Mouse (Mus musculus) splenic B cell, adult 2 months (primary cell): ENCODE results near the gene Ccdc194.

Source experiments
- DNase-seq: peaks from one replicate; pipeline ENCODE4 v3.0.0-alpha.2; 2011; ENCODE audit warnings: low read depth, low spot score
- H3K27me3 ChIP-seq: 2 replicates; pipeline ENCODE4 v1.6.1; 2012; ENCODE audit warnings: mild to moderate bottlenecking, low read length, moderate library complexity, mixed read lengths; ENCODE audit not compliant: control insufficient read depth, poor library complexity, insufficient read depth, severe bottlenecking
- H3K36me3 ChIP-seq: 2 replicates; pipeline ENCODE4 v1.6.1; 2012; ENCODE audit warnings: mild to moderate bottlenecking, low read length, moderate library complexity, mixed read lengths; ENCODE audit not compliant: control insufficient read depth, poor library complexity, insufficient read depth, severe bottlenecking

The Ccdc194 gene

DNA sequence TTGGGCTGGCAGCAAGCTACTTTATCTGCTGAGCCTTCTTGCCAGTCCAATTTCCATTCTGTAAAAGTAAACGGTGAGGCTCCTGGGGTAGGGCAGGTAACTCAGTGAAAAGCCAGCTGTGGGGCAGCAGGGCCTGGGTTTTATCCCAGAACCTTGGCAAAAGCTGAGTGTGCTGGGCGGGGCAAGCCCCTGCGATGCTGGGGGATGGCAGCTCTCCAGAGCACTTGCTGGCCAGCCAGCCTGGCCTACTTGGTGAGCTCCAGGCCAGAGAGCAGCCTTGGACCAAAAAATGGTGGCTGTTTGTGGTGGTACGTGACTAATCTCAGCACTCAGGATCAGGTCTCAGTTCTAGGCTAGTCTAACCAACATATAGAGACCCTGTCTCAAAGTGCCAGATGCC, 19.5 kb downstream of the Ccdc194 start:
- no peaks in the 10 kb centered on the region for H3K27me3 ChIP-seq
- no peaks in the 10 kb centered on the region for H3K36me3 ChIP-seq

DNA sequence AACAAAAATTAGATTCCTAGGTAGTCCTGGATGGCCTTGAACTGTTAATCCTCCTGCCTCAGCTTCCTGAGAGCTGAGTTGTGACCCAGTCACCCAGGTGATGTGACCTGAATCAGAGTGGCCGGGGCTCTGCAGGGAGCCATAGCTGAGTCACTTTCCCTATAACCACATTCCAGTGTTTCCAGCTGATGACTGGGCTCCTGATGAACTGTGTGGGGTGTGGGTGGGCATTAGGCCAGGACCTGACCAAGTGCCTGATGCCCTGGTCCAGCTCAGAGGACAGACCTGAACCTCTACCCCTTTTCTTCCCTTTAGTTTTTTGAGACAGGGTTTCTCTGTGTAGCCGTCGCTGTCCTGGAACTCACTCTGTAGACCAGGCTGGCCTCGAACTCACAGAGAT, 20.2 kb downstream of the Ccdc194 start:
- no peak for DNase-seq
- Histone ChIP-seq H3K27me3 (no peaks in the 10 kb centered on the region), H3K36me3 (no peaks in the 10 kb centered on the region)

More for the DNA sequence above, 19.5 kb downstream of the Ccdc194 start:
- DNase-seq, result no peak

DNA sequence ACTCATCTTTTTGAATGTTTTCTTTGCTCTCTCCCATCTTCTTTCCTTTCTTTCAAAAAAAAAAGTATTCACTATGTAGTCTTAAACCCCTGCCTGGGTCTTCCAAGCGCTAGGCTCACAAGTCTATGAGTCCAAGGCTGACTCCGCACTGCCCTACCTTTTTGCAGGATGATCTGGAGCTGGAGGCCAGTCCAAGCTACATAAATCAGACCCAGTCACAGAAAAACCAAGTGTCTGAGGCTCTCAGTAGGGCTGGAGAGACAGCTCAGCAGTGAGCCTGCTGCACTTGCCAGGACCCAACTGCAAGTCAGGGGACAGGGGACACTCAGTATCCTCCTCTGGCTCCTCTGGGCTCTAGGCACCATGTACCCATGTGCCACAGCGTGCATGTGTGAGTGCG, 21.2 kb downstream of the Ccdc194 start:
- no peaks in the 10 kb centered on the region for H3K27me3 ChIP-seq
- no peak for DNase-seq
- H3K36me3 ChIP-seq, result no peaks in the 10 kb centered on the region

DNA sequence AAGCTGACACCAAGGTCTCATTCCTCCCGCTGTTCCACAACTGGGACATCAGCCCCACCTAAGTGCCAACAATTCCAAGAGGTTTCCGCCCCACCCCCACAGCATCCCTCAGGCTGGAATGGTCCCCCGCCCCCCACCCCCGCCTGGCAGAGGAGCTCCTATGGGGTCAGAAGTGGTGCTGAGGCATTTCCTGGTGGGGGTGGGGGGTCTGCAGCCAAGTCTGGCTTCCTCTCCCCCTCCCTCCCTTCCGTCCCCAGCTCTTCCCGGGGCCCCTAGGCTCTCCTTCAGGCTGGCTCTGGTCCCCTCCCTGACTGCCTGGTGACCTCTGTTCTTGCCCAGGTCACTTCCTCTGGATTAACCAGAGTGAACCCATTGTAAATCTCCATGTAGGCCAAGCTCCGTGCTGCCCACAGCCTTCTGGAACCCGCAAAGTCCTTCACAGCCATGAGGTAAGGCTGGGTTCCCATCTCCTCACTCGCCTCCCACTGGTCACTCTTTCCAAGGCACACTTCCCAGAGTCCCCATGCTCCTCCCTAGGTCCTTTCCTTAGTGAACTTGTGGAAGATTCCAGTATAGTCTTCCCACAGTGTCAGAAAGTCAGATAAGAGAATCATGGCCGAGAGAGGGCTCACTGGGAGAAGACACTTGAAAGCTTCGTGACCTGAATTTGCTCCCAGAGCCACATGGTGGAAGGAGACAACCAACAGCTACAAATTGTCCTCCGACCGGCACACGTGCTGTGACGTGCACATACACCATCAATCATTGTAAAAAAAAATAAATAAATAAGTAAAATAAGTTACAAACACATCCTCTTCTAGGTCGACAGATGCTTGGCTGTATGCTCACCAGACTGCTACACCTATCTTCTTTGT, 26.5 kb downstream of the Ccdc194 start:
- Histone ChIP-seq H3K27me3 (no peaks in the 10 kb centered on the region), H3K36me3 (no peaks in the 10 kb centered on the region)
- no peak for DNase-seq

DNA sequence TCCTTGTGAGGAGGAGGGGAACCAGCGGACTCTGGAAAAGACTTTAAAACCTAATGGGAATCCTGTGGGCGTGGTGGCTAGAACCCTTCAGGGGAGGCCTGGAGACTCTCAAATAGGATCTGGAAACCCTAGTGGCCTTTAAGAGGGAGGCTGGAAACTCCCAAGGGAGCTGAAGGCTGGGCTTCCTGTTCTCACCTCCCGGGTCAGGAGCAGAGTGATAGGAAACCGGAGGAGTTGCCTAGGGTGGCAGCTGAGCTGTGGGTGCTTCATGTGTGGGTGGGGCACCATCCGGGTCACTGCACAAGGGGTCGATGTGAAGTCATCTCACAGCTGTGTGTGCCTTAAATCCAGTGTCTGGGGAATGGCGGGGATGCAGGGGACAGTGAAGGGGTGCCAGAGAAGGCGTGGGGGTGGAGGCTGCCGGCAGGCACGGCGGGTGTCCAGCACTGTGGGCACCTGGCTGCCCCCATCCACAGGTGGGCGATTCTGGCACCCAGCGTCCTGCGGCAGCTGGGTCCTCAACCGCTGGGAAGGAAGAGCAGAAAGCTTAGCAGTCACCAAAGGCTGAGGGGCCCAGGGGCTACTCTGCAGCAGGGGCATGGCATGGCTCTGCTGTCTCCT, 27.5 kb downstream of the Ccdc194 start:
- DNase-seq, result no peak
- Histone ChIP-seq H3K36me3 (no peaks in the 10 kb centered on the region), H3K27me3 (no peaks in the 10 kb centered on the region)

DNA sequence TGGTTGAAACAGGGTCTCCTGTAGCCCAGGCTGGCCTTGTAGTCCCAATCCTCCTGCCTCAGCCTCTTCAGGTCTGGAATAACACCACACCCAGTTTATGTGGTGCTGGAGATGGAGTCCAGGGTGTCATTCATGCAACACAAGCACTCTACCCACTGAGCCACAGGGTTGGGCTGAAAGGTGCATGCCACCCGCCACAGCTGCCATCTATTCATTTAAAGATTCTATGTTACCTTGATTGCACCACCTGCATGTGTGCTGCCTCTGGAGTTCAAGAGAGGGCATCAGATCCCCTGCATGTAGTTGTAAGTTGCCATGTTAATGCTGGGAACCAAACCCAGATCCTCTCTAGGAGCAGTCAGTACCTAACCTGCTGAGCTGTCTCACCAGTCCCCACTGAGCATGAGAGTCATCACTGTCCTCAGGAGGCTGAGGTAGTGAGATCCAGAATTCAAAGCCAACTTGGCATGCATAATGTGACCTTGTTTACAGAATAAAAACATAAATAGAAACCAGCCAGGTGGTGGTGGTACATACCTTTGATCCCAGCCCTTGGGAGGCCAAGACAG, 28.4 kb downstream of the Ccdc194 start:
- Histone ChIP-seq H3K27me3 (no peaks in the 10 kb centered on the region), H3K36me3 (no peaks in the 10 kb centered on the region)
- no peak for DNase-seq

DNA sequence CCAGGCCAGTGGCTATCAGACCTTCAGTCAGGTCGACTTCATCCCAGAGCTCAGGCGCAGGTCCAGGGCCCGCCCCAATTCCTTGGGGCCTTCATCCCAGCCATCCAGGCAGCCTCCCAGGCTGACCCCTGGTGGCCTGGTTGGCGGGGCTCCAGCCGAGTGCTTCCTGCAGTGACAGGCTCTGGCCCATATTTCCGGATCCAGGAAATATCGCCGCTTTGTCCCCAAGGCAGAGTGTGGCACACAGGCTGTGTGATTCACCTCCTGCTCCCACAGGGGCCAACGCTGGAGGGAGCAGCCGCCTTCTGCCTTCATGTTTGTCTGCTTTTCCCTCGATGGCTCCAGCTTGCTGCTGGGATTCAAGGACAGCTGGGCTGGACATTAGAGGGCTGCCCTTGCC, 29.0 kb downstream of the Ccdc194 start:
- DNase-seq, result no peak
- Histone ChIP-seq H3K27me3 (no peaks in the 10 kb centered on the region), H3K36me3 (no peaks in the 10 kb centered on the region; the same call in 1 of the 2 replicates)

DNA sequence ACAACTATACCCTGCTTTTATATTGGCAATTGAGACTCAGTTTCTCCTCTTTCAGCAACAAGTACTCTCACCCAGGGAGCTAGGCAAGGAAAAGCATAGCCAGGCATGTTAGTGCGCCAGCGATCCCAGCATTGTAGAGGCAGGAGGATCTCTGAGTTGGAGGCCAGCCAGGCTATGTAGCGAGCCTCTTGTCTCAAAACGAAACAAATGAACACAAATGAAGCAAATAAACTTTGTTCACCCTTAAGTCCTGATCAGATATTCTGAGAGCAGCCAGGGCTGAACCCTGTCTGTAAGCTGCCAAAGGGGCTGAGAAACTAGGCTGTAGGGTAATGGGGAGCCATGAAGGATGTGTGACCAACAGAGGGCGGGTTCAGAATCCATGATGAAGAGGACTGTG, 29.7 kb downstream of the Ccdc194 start:
- Histone ChIP-seq H3K27me3 (no peaks in the 10 kb centered on the region), H3K36me3 (no peaks in the 10 kb centered on the region; the same call in 1 of the 2 replicates)
- DNase-seq, result no peak

DNA sequence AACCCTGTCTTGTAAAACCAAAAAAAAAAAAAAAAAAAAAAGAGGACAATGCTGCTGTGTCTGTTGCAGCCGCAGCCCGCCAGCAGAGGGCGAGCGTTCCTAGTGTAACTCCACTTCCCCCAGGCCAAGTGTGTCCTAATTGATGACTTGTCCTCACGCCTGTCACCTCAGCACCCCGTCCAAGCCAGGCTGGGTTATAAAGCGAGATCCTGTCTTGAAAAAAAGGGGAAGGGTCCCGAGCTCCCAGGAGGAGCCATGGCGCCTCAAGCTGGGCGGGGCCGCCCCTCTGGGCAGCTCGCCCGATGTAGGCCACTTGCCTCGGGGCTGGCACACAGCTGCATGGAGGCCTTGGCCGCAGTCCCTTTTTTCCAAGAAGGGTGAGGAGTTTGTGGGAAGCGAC, 30.5 kb downstream of the Ccdc194 start:
- Histone ChIP-seq H3K27me3 (no peaks in the 10 kb centered on the region), H3K36me3 (no peaks in the 10 kb centered on the region; the same call in 1 of the 2 replicates)
- peak; percentile 90 for DNase-seq

DNA sequence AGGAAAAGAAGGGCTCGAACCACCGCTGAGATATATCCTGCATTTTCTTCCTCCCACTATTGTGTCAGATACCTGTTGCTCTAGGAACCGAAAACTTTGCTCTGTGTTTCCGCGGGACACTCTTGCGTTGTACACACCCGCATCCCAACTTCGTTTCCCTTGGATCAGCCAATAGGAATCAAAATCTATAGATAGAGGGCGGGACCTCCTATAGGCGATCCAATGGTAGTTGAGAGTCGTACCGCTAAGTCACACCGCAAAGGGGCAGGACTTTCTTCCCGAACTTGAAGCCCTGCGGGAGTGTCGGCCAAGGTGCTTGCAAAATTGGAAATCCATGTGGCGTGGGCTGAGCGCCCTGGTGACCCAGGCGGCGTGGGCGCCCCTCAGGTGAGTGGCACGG, 37.1 kb downstream of the Ccdc194 start:
- peak; percentile 95 for DNase-seq
- H3K27me3 ChIP-seq, result no peaks in the 10 kb centered on the region
- no peaks in the 10 kb centered on the region; the same call in 1 of the 2 replicates for H3K36me3 ChIP-seq

DNA sequence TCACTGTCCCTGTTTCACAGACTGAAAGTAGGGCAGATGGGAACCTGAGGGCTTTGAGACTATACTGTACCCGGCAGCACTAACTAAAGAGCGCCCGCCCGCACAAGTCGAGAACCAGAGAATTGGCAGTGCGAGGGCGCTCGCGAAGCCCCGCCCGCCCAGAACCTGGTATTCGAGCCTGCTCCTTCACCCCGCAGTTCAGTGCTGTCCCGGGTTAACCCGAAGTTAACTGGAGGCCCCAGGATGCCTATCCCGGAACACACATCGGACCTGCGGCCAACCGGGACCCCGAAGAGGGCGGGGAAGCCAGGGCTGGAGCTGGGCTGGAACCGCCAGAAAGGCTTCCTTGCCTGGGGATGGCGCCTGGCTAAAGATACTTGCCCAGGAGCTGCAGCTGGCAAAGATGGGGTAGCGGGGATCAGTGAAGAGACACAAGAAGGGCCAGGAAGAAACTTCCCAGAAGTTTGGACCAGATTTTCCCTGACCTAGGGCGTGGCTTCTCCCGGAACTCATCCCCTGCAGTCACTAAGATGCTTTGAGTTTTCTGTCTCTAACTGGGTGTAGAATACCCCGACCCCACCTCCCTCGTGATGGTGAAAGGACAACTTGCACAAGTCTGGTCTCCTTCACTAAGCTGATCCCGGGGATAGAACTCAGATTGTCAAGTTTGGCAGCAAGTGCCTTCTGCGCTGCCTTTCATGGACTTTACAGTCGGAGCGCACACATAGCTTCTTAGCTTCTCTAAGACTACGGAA, 37.6 kb downstream of the Ccdc194 start, which contains the start of gene Gtpbp3:
Gene Gtpbp3 (plus strand): TSS at position 413 of the 755 bp plus-strand sequence.
- no peaks in the 10 kb centered on the region; the same call in 1 of the 2 replicates for H3K36me3 ChIP-seq
- DNase-seq, result peak; percentile 72
- no peaks in the 10 kb centered on the region for H3K27me3 ChIP-seq

DNA sequence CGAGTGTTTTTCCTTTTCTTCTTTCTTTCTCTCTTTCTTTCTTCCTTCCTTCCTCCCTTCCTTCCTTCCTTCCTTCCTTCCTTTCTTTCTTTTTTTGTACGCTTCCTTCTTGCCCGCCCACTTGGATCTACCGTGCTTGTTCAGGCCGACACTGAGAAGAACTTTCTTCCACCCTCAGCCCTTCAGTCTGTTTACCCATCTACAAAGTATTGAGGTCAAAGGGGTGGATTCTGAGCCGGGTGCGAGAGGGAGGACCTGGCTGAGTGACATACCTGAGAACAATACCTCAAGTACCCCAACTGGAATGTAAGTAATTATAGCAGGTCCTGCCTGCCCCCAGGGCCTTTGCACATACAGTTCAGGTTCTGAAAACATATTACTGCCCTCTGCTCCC, 39.4 kb downstream of the Ccdc194 start:
- no peaks in the 10 kb centered on the region for H3K36me3 ChIP-seq
- H3K27me3 ChIP-seq, result no peaks in the 10 kb centered on the region
- DNase-seq, result no peak

DNA sequence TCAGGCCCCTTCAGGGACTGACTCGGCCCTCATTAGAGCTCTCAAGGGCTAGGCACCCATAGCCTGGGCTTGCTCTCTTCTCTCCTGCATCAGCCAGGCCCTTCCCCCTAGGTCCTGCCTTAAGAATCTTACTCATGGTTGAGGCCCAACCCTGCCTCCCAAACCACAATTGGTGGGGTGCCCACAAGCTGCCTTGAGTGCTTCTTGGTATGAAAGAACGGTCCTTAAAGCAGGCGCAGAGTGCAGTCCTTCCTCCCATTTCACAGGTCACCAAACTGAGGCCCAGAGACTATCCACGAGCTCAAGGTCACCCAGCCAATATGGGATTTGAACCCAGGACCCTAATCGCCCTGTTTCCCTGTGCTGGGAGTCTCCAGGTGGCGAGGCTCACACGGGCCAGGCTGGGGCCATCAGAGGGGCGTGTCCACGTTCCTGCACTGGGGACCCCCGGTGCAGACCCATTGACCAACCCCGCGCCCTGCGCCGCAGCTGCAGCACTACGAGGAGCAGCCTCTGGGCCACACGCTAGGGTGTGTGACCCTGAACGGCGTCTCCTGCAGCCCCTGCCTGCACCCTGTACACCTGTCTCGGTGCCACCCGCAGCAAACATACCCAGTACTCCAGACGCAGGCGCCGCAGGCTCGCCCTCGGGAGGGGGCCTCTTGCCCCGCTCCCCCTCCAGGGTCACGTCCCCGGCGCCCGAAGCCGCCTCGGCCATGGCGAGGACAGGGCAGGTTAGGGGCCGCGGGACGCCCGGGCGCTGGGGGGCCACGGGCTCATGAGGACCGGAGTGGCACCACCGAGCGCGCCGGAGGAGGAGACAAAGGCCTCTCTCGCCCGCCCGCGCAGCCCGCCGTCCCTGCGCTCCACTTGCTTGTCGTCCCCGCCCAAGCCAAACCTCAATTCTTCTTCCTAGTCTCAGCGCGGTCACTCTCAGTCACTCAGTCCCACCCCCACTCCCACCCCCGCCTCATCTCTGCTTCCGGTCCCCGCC, 40.1 kb downstream of the Ccdc194 start, which contains the start of gene Ano8:
Gene Ano8 (minus strand): TSS at position 822 of the 994 bp plus-strand sequence.
- DNase-seq, result peak; percentile 84
- Histone ChIP-seq H3K27me3 (no peaks in the 10 kb centered on the region), H3K36me3 (no peaks in the 10 kb centered on the region)
